Mouse (Mus musculus) lung, postnatal 0 days (tissue): ENCODE data around the gene Abca7. TPM values are rescaled to one million over a fixed set of nuclear protein-coding genes. Genes with fewer than 3 reads are reported as not detected.
"Not testable (repeated sequence)": the region's sequence is repeated elsewhere in the genome, so short reads cannot be mapped to it uniquely, and the experiment has no call there.

Source experiments
- ATAC-seq: fragments of 200-750 bp; cut with Nextera tagmentation; 2 replicates; pipeline ENCODE4 v1.8.0; 2017; ENCODE audit warnings: moderate library complexity
- DNase-seq: peaks from one replicate; pipeline ENCODE4 v3.0.0-alpha.2; 2016; ENCODE audit warnings: low spot score
- H3K27ac ChIP-seq: fragments of 300-500 bp; sonication (generic); 2 replicates; pipeline ENCODE4 v1.5.1; 2014; ENCODE audit warnings: antibody characterized with exemption, mild to moderate bottlenecking, low read length, mixed read lengths
- H3K27me3 ChIP-seq: fragments of 300-500 bp; sonication (generic); replicated peaks from 2 replicates; pipeline ENCODE4 v1.6.1; 2014; ENCODE audit warnings: low read length, mixed read lengths; ENCODE audit not compliant: insufficient read depth
- H3K36me3 ChIP-seq: fragments of 300-500 bp; sonication (generic); 2 replicates; pipeline ENCODE4 v1.6.1; 2014; ENCODE audit warnings: low read length, mixed read lengths; ENCODE audit not compliant: insufficient read depth
- H3K4me1 ChIP-seq: fragments of 300-500 bp; sonication (generic); 2 replicates; pipeline ENCODE4 v1.6.1; 2014; ENCODE audit warnings: antibody characterized with exemption, low read depth, low read length, mixed read lengths; ENCODE audit not compliant: insufficient read depth
- H3K4me2 ChIP-seq: fragments of 300-500 bp; sonication (generic); replicated peaks from 2 replicates; pipeline ENCODE4 v1.6.1; 2014; ENCODE audit warnings: low read depth, mild to moderate bottlenecking, low read length, moderate library complexity, mixed read lengths
- H3K4me3 ChIP-seq: fragments of 300-500 bp; sonication (generic); 2 replicates; pipeline ENCODE4 v1.5.1; 2014; ENCODE audit warnings: low read depth, low read length
- H3K9ac ChIP-seq: fragments of 300-500 bp; sonication (generic); replicated peaks from 2 replicates; pipeline ENCODE4 v1.6.1; 2014; ENCODE audit warnings: low read depth, mild to moderate bottlenecking
- H3K9me3 ChIP-seq: fragments of 300-500 bp; sonication (generic); 2 replicates; pipeline ENCODE4 v1.6.1; 2016; ENCODE audit warnings: low read length, mixed read lengths
- CTCF ChIP-seq: IDR thresholded peaks from 2 replicates; pipeline ENCODE4 v1.5.1; 2016; ENCODE audit warnings: antibody characterized with exemption, mild to moderate bottlenecking
- EP300 ChIP-seq: IDR thresholded peaks from 2 replicates; pipeline ENCODE4 v1.6.1; 2016; ENCODE audit warnings: antibody characterized with exemption, mild to moderate bottlenecking, control low read depth
- WGBS: fragments of 180-500 bp; shearing (Covaris S2); extraction: QIAGEN DNeasy Blood & Tissue Kit; methylation state at CpG from one replicate; pipeline ENCODE4 v1.1.7; 2014; 5-methylcytosine and 5-hydroxymethylcytosine counted together
- polyA plus RNA-seq: library from polyadenylated mRNA; unstranded; fragments of >200 nt; fragmentation: Nextera tagmentation; extraction: Ambion mirVana; gene quantifications from 2 replicates; pipeline ENCODE4 v1.2.1, GENCODE M21; 2015

Abca7 gene
- polyA plus RNA-seq, 1 experiment from 2014 or later = 5.5 TPM

DNA sequence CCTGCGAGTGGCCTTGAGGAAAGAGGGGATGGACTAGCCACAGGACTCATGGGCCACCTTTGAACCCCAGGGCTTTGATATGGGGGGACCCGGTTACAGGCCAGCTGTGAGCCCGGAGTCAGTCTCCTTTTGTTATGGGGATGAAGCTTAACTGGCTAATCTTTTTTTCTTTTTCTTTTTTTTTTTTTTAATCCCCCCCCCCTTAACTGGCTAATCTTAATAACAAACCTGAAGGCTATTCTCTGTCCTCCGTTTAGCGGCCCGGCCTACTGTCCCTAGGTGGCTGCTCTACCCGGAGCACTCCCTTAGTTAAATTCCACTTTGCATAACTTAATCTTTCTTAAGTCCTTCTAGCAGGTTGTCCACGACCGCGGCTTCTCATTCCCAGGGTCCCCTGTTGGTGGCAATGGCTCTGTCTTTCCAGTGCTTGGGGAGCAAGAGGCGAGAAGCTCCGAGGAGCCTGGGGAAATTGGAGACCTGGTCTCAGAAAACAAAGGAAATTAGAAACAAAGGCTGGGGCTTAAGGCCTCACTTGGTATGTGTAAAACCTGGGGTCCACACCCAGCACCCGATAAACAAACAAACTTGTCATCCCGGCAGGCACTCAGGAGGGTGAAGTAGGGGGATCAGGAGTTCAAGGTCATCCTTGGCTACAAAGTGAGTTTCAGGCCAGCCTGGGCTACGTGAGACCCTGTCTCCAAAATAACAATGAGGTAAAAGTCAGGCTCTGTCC is 54.8 kb downstream of the Abca7 start:
- no peaks in the 10 kb centered on the region for H3K9me3 ChIP-seq
- H3K4me2 ChIP-seq = no peak overlapping the region

DNA sequence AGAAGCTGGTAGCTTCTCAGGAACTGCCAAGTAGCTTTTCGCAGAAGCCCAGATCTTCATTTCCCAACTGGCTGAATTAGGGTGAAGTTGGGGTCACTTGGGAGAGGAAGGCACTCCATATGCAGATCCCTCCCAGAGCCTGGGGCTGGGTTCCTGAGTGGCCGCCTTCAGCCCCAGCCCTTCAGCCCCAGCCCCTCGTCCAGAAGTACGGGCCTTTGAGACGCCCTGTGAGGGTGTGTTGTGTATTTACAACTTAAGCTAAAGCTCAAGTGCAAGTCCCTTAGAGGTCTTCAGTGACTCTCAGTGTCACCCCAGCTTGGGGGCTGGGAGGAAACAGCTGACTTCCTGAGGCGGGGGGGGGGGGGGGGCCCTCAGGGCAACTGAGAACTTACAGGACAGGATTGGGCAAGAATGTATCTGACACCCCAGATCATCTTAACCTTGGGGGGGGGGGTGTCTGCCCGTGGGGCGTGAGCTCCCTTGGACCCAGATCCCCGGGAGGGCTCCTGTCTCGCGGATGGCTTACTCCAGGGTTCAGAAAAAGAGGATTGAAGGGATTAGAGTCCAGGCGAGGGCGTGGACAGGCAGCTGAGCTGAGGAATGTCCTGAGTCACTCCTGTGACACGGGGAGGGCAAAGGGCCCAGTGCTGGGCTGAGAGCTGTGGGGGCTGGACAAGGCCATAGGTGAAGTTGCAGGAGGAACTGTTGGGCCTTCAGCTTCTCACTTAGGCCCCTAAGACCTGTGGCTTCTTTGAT is 55.5 kb downstream of the Abca7 start:
- DNase-seq (peak; percentile 94), ATAC-seq (peak; percentile 58)
- WGBS = 13% methylated on average over 14 of the region's 14 CpGs
- Histone ChIP-seq H3K4me3 (no peak overlapping the region), H3K9me3 (no peaks in the 10 kb centered on the region), H3K4me2 (peak overlapping the region; percentile 17; the same call in 1 of the 2 replicates), H3K27ac (peak overlapping the region; percentile 90), H3K4me1 (peaks cover 29% of the 10 kb centered on the region), H3K27me3 (no peaks in the 10 kb centered on the region), H3K9ac (0 out of 2 replicates have a peak overlapping the region, but pooled peaks have one; percentile 19), H3K36me3 (0 out of 2 replicates have a peak, but pooled peaks cover 5% of the 10 kb centered on the region)
- TF ChIP-seq EP300 (no peak; the same call in 1 of the 2 replicates), CTCF (0 out of 2 replicates have a peak, but pooled peaks have one; percentile 2)

More for the DNA sequence above, 54.8 kb downstream of the Abca7 start:
- ATAC-seq = no peak
- TF ChIP-seq EP300 (no peak; the same call in 1 of the 2 replicates), CTCF (no peak)
- Histone ChIP-seq H3K36me3 (no peaks in the 10 kb centered on the region), H3K27me3 (no peaks in the 10 kb centered on the region), H3K4me1 (peaks cover 29% of the 10 kb centered on the region), H3K4me3 (no peak overlapping the region), H3K9ac (no peak overlapping the region), H3K27ac (peak overlapping the region; percentile 90)
- peak; percentile 39 for DNase-seq
- 31% methylated on average over 15 of the region's 15 CpGs for WGBS

- no peak overlapping the region for H3K9ac ChIP-seq
These were observed 56.1 kb downstream of the Abca7 start for GRCm38 (mm10) chr10:80052374-80052764.

GRCm38 (mm10) chr10:80053259-80053780 is 57.0 kb downstream of the Abca7 start:
- ATAC-seq (peak; percentile 92), DNase-seq (peak; percentile 100)
- H3K9me3 ChIP-seq = no peaks in the 10 kb centered on the region
- peak overlapping the region; percentile 85 for H3K4me3 ChIP-seq
- no peak for TF ChIP-seq EP300
- no peaks in the 10 kb centered on the region for H3K27me3 ChIP-seq
- H3K4me2 ChIP-seq = peak overlapping the region; percentile 81
- 0% methylated on average over 46 of the region's 47 CpGs for WGBS
- H3K27ac ChIP-seq = peak overlapping the region; percentile 100
- peak overlapping the region; percentile 96 for H3K9ac ChIP-seq
- H3K4me1 ChIP-seq = peaks cover 29% of the 10 kb centered on the region
- H3K36me3 ChIP-seq = peaks cover 18% of the 10 kb centered on the region; the same call in 1 of the 2 replicates

More at GRCm38 (mm10) chr10:80052374-80052764, 56.1 kb downstream of the Abca7 start:
- TF ChIP-seq CTCF = no peak
- TF ChIP-seq EP300 = no peak
- peak overlapping the region; percentile 90 for H3K27ac ChIP-seq
- no peaks in the 10 kb centered on the region for H3K9me3 ChIP-seq
- ATAC-seq (no peak), DNase-seq (no peak)
- H3K4me2 ChIP-seq = no peak overlapping the region
- peaks cover 11% of the 10 kb centered on the region; the same call in 1 of the 2 replicates for H3K36me3 ChIP-seq
- no peak overlapping the region for H3K4me3 ChIP-seq
- H3K27me3 ChIP-seq = no peaks in the 10 kb centered on the region
- WGBS = 84% methylated on average over 5 of the region's 5 CpGs
- H3K4me1 ChIP-seq = peaks cover 29% of the 10 kb centered on the region

DNA sequence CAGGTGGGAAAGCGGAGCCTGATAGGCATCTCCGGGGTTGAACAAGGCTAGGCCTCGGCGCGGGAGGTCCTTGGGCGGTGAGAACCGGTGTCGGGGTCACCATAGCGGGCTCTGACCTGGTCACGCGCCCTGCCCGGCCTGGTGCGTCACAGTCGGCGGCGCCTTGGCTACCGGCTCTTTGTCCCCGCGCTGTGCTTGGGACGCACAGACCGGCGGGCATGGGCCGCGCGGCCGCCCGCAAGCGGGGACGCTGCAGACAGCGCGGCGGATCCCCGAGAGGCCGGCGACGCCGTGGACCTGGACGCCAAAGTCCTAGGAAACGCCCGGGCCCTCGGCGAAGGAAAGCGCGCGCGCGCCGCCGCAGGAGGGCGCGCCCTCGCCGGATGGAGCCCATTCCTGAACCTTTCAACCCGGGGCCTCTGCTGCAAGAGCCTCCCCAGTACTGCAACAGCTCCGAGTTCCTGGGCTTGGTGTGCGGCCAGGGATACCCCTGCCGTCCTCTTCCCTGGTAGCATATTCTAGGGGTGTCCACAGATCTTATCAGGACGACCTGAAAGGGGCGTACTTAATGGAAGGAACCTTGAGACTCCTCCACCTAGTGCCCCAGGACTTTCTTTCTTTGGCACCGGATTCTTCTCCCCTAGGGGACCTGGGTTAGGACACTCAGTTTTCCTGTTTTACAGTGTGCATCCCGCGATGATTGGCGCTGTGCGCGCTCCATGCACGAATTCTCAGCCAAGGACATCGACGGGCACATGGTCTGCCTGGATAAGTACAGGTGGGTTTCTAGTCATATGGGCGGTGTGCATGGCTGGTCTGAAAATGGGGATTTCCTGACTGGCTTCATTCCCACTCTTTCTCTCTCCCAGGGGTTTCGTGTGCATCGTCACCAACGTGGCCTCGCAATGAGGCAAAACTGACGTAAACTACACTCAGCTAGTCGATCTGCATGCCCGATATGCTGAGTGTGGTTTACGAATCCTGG is 57.8 kb downstream of the Abca7 start:
- Histone ChIP-seq H3K4me3 (peak overlapping the region; percentile 85), H3K36me3 (peaks cover 18% of the 10 kb centered on the region; the same call in 1 of the 2 replicates), H3K9ac (peak overlapping the region; percentile 96), H3K4me2 (peak overlapping the region; percentile 81), H3K9me3 (no peaks in the 10 kb centered on the region), H3K27ac (peak overlapping the region; percentile 100), H3K4me1 (peaks cover 29% of the 10 kb centered on the region), H3K27me3 (no peaks in the 10 kb centered on the region)
- TF ChIP-seq CTCF = peak; percentile 58
- no peak for TF ChIP-seq EP300
- ATAC-seq = peak; percentile 34
- peak; percentile 88 for DNase-seq
- under 1% methylated on average over 54 of the region's 77 CpGs for WGBS

DNA sequence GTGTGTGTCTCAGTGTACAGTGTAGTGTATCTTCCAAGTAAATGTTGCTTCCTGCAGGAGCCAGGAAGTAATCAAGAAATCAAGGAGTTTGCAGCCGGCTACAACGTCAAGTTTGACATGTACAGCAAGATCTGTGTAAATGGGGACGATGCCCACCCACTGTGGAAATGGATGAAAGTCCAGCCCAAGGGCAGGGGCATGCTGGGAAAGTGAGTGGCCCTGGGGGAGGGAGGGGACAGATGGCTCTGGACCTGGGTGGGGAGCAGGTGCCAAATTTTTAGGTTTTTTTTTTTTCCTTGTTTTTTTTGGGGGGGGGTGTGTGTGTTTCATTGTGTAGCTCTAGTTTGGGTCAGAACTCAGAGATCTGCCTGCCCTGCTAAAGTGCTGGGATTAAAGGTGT is 58.6 kb downstream of the Abca7 start:
- peak overlapping the region; percentile 85 for H3K4me3 ChIP-seq
- peaks cover 29% of the 10 kb centered on the region for H3K4me1 ChIP-seq
- peak overlapping the region; percentile 96; the same call in 1 of the 2 replicates for H3K9ac ChIP-seq
- peak overlapping the region; percentile 81 for H3K4me2 ChIP-seq
- ATAC-seq, DNase-seq, H3K27ac ChIP-seq, H3K27me3 ChIP-seq, H3K9me3 ChIP-seq: not testable (repeated sequence)
- peaks cover 18% of the 10 kb centered on the region; the same call in 1 of the 2 replicates for H3K36me3 ChIP-seq
- WGBS = 5% methylated on average over 2 of the region's 3 CpGs
